Mouse (Mus musculus) kidney, postnatal 4 days (tissue): ENCODE results near the gene Jam2.

ENCODE experiments used
- DNase-seq, 2 experiments: peaks; one replicate each; pipeline ENCODE4 v3.0.0; 2021; ENCODE audit warnings: mixed read lengths in 2 of 2

The Jam2 gene

GRCm38 (mm10) chr16:84864656-84865055, 90.7 kb downstream of the Jam2 start:
- no peak for DNase-seq

- no peak for DNase-seq
These were observed 99.9 kb downstream of the Jam2 start for GRCm38 (mm10) chr16:84873805-84874204.

DNA sequence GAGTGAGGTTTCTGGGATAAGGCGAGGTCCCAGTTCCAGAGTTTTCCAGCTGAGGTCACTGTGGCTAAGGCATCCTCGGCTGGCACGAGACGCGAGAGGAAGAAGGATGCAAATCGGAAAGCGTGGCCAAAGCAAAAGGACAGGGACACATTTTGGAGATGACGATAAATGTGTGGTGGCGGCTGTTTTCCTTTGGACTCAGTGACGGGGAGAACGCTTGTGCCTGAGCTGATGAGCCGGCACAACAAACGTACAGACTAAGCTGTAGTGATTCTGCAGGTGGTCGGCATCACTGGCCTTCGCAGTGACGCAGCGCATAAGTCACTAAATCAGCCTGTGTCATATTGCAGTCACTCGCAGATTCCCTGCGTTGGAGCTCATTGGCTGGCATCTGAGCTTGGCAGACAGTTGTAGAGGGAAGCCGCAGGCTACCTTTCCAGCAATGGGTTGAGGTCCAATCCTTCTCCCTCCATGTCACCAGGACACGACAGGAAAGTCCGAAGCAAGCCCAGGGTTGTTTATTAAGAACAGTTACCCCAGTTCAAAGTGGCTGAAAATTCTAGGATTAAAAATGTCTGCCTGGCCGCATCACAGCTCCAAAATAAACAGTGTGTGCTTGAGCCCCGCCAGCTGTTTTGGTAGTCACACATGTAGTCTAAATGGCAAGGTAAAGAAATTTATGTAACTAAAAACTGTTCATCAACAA, 101.2 kb downstream of the Jam2 start:
- peak; percentile 56 to 64 for DNase-seq
